Mouse (Mus musculus): ENCODE measurements at regions not wholly inside any gene's neighbourhood (a gene's known extent, or its start where the extent isn't known, plus 50 kb on each side); places are given as distances from the start of the nearest gene placed in this dataset.

GRCm38 (mm10) chr4:153752791-153753190 lies 204.2 kb upstream of the A430005L14Rik start:
- Histone ChIP-seq H3K27me3 (no peaks in the 10 kb centered on the region), H3K4me1 (replicated peaks) (0 out of 2 replicates have a peak, but pooled peaks cover 9% of the 10 kb centered on the region), H3K9me3 (no peaks in the 10 kb centered on the region), H3K27ac (replicated peaks) (no peak overlapping the region), H3K4me2 (no peak overlapping the region), H3K9ac (no peak overlapping the region), H3K4me3 (no peak overlapping the region), H3K36me3 (no peaks in the 10 kb centered on the region)
- ATAC-seq (ENCODE audit: low read depth), result no peak
- 76% methylated on average over 6 of the region's 6 CpGs for WGBS

GRCm38 (mm10) chr4:153758323-153758722 lies 198.7 kb upstream of the A430005L14Rik start:
- H3K4me2 ChIP-seq, result no peak overlapping the region
- no peaks in the 10 kb centered on the region for H3K27me3 ChIP-seq
- H3K27ac ChIP-seq (replicated peaks), result 0 out of 2 replicates have a peak overlapping the region, but pooled peaks have one; percentile 9
- 95% methylated on average over 6 of the region's 6 CpGs for WGBS
- H3K4me3 ChIP-seq, result no peak overlapping the region
- H3K36me3 ChIP-seq, result no peaks in the 10 kb centered on the region
- no peak for ATAC-seq (ENCODE audit: low read depth)
- no peaks in the 10 kb centered on the region for H3K9me3 ChIP-seq
- H3K4me1 ChIP-seq (replicated peaks), result peaks cover 12% of the 10 kb centered on the region
- H3K9ac ChIP-seq, result no peak overlapping the region

GRCm38 (mm10) chr4:153758781-153759180 lies 198.3 kb upstream of the A430005L14Rik start:
- Histone ChIP-seq H3K4me2 (no peak overlapping the region), H3K4me1 (replicated peaks) (peaks cover 12% of the 10 kb centered on the region), H3K36me3 (no peaks in the 10 kb centered on the region), H3K27me3 (no peaks in the 10 kb centered on the region), H3K9ac (no peak overlapping the region), H3K4me3 (no peak overlapping the region), H3K27ac (replicated peaks) (0 out of 2 replicates have a peak overlapping the region, but pooled peaks have one; percentile 9), H3K9me3 (no peaks in the 10 kb centered on the region)
- WGBS, result 45% methylated on average over 8 of the region's 8 CpGs
- no peak for ATAC-seq (ENCODE audit: low read depth)

DNA sequence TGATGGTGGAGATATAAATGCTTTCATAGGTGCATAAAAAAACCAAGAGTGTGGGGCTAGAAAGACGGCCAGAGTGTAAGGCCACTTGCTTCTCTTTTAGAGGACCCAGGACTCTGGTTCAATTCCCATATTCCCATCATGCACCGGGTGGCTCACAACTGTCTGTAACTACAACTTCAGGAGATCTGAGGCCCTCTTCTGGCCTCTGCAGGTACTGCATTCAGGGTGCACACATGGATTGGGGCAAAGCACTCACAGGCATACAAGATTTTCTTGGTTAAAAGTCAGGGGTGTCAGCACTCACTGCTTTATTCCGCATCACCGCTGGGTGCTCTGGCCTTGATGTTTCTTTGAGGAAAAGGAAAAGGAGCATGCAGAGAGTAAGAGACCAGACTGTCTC lies 196.1 kb upstream of the A430005L14Rik start:
- 94% methylated on average over 4 of the region's 4 CpGs for WGBS
- H3K4me3 ChIP-seq, result no peak overlapping the region
- peaks cover 12% of the 10 kb centered on the region for H3K4me1 ChIP-seq (replicated peaks)
- no peaks in the 10 kb centered on the region for H3K27me3 ChIP-seq
- ATAC-seq (ENCODE audit: low read depth), result no peak
- H3K36me3 ChIP-seq, result no peaks in the 10 kb centered on the region
- H3K27ac ChIP-seq (replicated peaks), result no peak overlapping the region
- H3K9me3 ChIP-seq, result no peaks in the 10 kb centered on the region
- no peak overlapping the region for H3K9ac ChIP-seq
- H3K4me2 ChIP-seq, result no peak overlapping the region

GRCm38 (mm10) chr4:153763413-153763812 lies 193.6 kb upstream of the A430005L14Rik start:
- 68% methylated on average over 10 of the region's 10 CpGs for WGBS
- Histone ChIP-seq H3K27ac (replicated peaks) (no peak overlapping the region), H3K27me3 (no peaks in the 10 kb centered on the region), H3K4me1 (replicated peaks) (peaks cover 11% of the 10 kb centered on the region), H3K36me3 (no peaks in the 10 kb centered on the region), H3K4me3 (no peak overlapping the region), H3K9ac (no peak overlapping the region), H3K9me3 (no peaks in the 10 kb centered on the region), H3K4me2 (no peak overlapping the region)
- no peak for ATAC-seq (ENCODE audit: low read depth)

DNA sequence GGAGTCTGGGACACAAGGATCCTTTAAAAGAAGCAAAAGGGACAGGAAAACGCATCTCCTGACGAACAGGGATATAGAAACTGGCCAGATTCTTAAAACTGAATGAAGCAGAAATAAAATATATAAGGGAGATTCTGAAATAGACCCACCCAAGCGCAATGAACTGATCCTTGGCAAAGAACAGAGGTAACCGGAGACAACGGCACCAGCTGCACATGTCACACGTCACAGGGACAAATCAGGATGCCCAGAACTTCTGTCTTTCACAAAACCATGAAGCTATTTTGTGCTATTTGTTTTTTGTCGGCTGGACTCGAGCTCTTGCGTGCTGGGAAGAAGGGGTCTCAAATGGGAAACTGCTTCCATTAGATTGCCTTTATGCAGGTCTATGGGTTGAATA lies 189.3 kb upstream of the A430005L14Rik start:
- Histone ChIP-seq H3K4me2 (no peak overlapping the region), H3K9ac (no peak overlapping the region), H3K27ac (replicated peaks) (0 out of 2 replicates have a peak overlapping the region, but pooled peaks have one; percentile 1), H3K27me3 (no peaks in the 10 kb centered on the region), H3K4me3 (no peak overlapping the region), H3K4me1 (replicated peaks) (peaks cover 7% of the 10 kb centered on the region; the same call in 1 of the 2 replicates), H3K9me3 (no peaks in the 10 kb centered on the region), H3K36me3 (no peaks in the 10 kb centered on the region)
- WGBS, result 73% methylated on average over 9 of the region's 9 CpGs
- ATAC-seq (ENCODE audit: low read depth), result no peak

GRCm38 (mm10) chr4:153768350-153768749 lies 188.7 kb upstream of the A430005L14Rik start:
- no peak for ATAC-seq (ENCODE audit: low read depth)
- Histone ChIP-seq H3K36me3 (no peaks in the 10 kb centered on the region), H3K9me3 (no peaks in the 10 kb centered on the region), H3K9ac (no peak overlapping the region), H3K4me3 (no peak overlapping the region), H3K4me1 (replicated peaks) (peaks cover 7% of the 10 kb centered on the region; the same call in 1 of the 2 replicates), H3K27ac (replicated peaks) (0 out of 2 replicates have a peak overlapping the region, but pooled peaks have one; percentile 6), H3K27me3 (no peaks in the 10 kb centered on the region), H3K4me2 (no peak overlapping the region)
- 59% methylated on average over 3 of the region's 3 CpGs for WGBS

GRCm38 (mm10) chr4:153770675-153771074 lies 186.4 kb upstream of the A430005L14Rik start:
- 82% methylated on average over 5 of the region's 5 CpGs for WGBS
- no peak overlapping the region for H3K9ac ChIP-seq
- no peak overlapping the region for H3K27ac ChIP-seq (replicated peaks)
- H3K4me2 ChIP-seq, result no peak overlapping the region
- no peaks in the 10 kb centered on the region for H3K27me3 ChIP-seq
- peaks cover 7% of the 10 kb centered on the region; the same call in 1 of the 2 replicates for H3K4me1 ChIP-seq (replicated peaks)
- H3K36me3 ChIP-seq, result no peaks in the 10 kb centered on the region
- no peaks in the 10 kb centered on the region for H3K9me3 ChIP-seq
- no peak overlapping the region for H3K4me3 ChIP-seq
- no peak for ATAC-seq (ENCODE audit: low read depth)

DNA sequence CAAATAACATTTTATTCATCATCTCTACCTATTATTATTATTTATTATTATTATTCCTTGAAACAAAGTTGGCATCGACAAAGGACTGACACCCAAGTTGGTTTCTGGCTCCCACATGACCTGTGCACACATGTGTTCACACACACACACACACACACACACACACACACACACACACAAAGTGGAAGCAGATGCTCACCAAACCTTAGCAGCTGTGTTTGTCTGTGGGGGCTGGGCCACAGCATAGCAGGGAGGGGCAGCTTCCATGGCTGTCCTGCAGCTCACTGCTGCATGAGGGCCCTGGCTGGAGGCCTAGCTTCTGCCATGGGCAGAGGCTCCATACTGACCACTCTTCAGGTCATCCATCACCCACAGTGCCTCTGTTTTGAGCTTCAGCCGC lies 176.5 kb upstream of the A430005L14Rik start:
- Histone ChIP-seq H3K9me3 (no peaks in the 10 kb centered on the region), H3K4me3 (no peak overlapping the region), H3K27me3 (no peaks in the 10 kb centered on the region), H3K9ac (no peak overlapping the region), H3K36me3 (no peaks in the 10 kb centered on the region), H3K4me2 (no peak overlapping the region), H3K27ac (replicated peaks) (no peak overlapping the region), H3K4me1 (replicated peaks) (peaks cover 8% of the 10 kb centered on the region)
- 84% methylated on average over 2 of the region's 2 CpGs for WGBS
- ATAC-seq (ENCODE audit: low read depth), result no peak

DNA sequence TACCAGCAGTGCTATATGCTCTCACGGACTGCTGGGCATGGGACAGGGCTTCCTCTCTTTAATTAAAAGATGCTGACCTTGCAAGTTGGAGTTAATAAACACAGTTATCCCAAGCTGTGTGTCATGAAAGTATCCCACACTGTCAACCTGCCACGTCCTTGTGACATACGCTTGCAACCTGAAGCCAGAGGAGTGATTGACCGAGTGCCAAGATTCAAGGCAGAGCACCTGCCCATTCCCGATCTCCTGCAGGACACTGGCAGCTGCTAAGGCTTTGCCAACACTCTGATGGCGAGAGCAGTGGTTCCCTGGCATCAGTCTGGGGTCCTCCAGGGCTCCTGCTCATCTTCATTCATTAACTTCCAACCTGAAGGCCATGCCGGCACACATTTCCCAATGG lies 175.8 kb upstream of the A430005L14Rik start:
- H3K9me3 ChIP-seq, result no peaks in the 10 kb centered on the region
- no peak for ATAC-seq (ENCODE audit: low read depth)
- H3K27ac ChIP-seq (replicated peaks), result no peak overlapping the region
- no peak overlapping the region for H3K4me3 ChIP-seq
- H3K9ac ChIP-seq, result no peak overlapping the region
- no peak overlapping the region for H3K4me2 ChIP-seq
- H3K36me3 ChIP-seq, result no peaks in the 10 kb centered on the region
- no peaks in the 10 kb centered on the region for H3K27me3 ChIP-seq
- H3K4me1 ChIP-seq (replicated peaks), result peaks cover 13% of the 10 kb centered on the region
- WGBS, result 78% methylated on average over 7 of the region's 7 CpGs

DNA sequence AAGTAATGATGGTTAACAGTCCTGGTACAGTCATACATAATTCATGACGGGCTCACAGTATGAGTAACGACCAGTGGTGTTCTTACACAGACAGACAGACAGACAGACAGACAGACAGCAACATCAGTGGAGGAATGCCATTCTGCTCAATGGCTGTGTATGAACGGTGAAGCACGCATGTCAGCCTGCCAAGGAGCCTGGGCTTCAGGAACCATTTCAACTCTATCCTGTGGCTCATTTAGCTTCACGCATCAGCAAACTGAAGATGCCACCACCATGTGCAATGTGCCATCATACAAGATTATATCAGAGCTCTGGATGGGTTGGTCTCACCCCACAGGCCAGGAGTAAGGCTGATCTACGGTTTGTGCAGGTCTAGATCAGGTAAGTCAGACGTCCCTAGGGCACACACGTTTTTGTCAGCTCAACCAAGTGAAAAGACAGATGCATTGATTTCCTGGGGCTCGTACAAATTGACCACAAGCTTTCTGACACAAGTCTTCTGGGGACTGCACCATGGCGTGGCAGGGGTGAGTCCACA lies 175.0 kb upstream of the A430005L14Rik start:
- peaks cover 13% of the 10 kb centered on the region for H3K4me1 ChIP-seq (replicated peaks)
- no peak for ATAC-seq (ENCODE audit: low read depth)
- H3K27me3 ChIP-seq, result no peaks in the 10 kb centered on the region
- H3K9ac ChIP-seq, result no peak overlapping the region
- H3K9me3 ChIP-seq, result no peaks in the 10 kb centered on the region
- H3K4me2 ChIP-seq, result no peak overlapping the region
- no peak overlapping the region for H3K4me3 ChIP-seq
- WGBS, result 84% methylated on average over 10 of the region's 10 CpGs
- H3K27ac ChIP-seq (replicated peaks), result no peak overlapping the region
- no peaks in the 10 kb centered on the region for H3K36me3 ChIP-seq

- WGBS, result 79% methylated on average over 11 of the region's 11 CpGs
- Histone ChIP-seq H3K27me3 (no peaks in the 10 kb centered on the region), H3K4me1 (replicated peaks) (peaks cover 23% of the 10 kb centered on the region), H3K36me3 (no peaks in the 10 kb centered on the region), H3K9me3 (no peaks in the 10 kb centered on the region), H3K4me3 (no peak overlapping the region), H3K27ac (replicated peaks) (no peak overlapping the region), H3K9ac (no peak overlapping the region), H3K4me2 (no peak overlapping the region)
- ATAC-seq (ENCODE audit: low read depth), result no peak
Observed at GRCm38 (mm10) chr4:153784401-153784800, 172.6 kb upstream of the A430005L14Rik start.

- H3K4me2 ChIP-seq, result no peak overlapping the region
- H3K27me3 ChIP-seq, result no peaks in the 10 kb centered on the region
- H3K9me3 ChIP-seq, result no peaks in the 10 kb centered on the region
- peaks cover 22% of the 10 kb centered on the region for H3K4me1 ChIP-seq (replicated peaks)
- no peak overlapping the region for H3K27ac ChIP-seq (replicated peaks)
- H3K9ac ChIP-seq, result no peak overlapping the region
- no peak for ATAC-seq (ENCODE audit: low read depth)
- H3K36me3 ChIP-seq, result no peaks in the 10 kb centered on the region
- no peak overlapping the region for H3K4me3 ChIP-seq
- WGBS, result 31% methylated on average over 4 of the region's 4 CpGs
Observed at GRCm38 (mm10) chr4:153785564-153785963, 171.5 kb upstream of the A430005L14Rik start.

Data from neural tube, embryonic 13.5 days (tissue).